Mouse (Mus musculus): ENCODE data around the gene OR5BS1P. TPM values are rescaled to one million over a fixed set of nuclear protein-coding genes. Genes with fewer than 3 reads are reported as not detected.
"Not testable (repeated sequence)": the region's sequence is repeated elsewhere in the genome, so short reads cannot be mapped to it uniquely, and the experiment has no call there.

OR5BS1P gene
- polyA plus RNA-seq, 1 experiment: not detected

- Histone ChIP-seq H3K4me1 (ENCODE audit: control insufficient read depth, insufficient read depth, low read length) (no peaks in the 10 kb centered on the region), H3K27ac (ENCODE audit: insufficient read depth, low read length) (peak overlapping the region; percentile 89; the same call in 1 of the 2 replicates), H3K4me3 (ENCODE audit: insufficient read depth, low read length) (no peak overlapping the region)
- no peak for TF ChIP-seq POLR2A (IDR thresholded peaks at IDR 0.05; ENCODE audit: low read depth, low read length)
- no peak for TF ChIP-seq CTCF (IDR thresholded peaks at IDR 0.05; ENCODE audit: borderline replicate concordance, insufficient read depth, low read length)
Observed at GRCm38 (mm10) chr15:98514146-98514545, 44.5 kb downstream of the OR5BS1P start.

DNA sequence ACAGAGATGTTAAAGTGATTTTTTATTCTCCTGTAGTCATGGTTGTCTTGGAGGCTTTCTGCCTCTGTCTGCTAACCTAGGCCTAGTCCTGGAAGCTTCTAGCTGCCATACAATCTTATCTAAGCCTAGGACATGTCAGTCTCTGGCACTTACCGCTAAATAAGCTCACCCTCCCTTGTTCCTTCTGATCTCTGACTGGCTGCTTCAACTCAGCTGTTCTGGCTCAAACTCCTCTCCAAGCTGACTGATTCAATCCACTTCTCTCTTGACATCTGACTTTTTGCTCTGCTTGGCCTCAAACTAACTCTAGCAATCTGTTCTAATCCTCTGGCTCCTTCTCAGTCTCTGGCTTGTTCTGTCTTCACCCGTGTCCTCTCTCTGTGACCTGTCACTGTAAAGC lies 45.1 kb downstream of the OR5BS1P start:
- not testable (repeated sequence) for H3K27ac ChIP-seq (ENCODE audit: insufficient read depth, low read length); H3K4me1 ChIP-seq (ENCODE audit: control insufficient read depth, insufficient read depth, low read length); H3K4me3 ChIP-seq (ENCODE audit: insufficient read depth, low read length)

GRCm38 (mm10) chr15:98517380-98518355 lies 48.0 kb downstream of the OR5BS1P start:
- no peaks in the 10 kb centered on the region for H3K4me1 ChIP-seq (ENCODE audit: control insufficient read depth, insufficient read depth, low read length)
- H3K4me3 ChIP-seq (ENCODE audit: insufficient read depth, low read length): no peak overlapping the region
- no peak overlapping the region for H3K27ac ChIP-seq (ENCODE audit: insufficient read depth, low read length)
- TF ChIP-seq POLR2A (IDR thresholded peaks at IDR 0.05; ENCODE audit: low read depth, low read length) (no peak), CTCF (IDR thresholded peaks at IDR 0.05; ENCODE audit: borderline replicate concordance, insufficient read depth, low read length) (peak; percentile 67; the same call in 1 of the 2 replicates)

GRCm38 (mm10) chr15:98521245-98521644 lies 51.5 kb downstream of the OR5BS1P start:
- H3K27ac ChIP-seq (ENCODE audit: insufficient read depth, low read length): peak overlapping the region; percentile 25; the same call in 1 of the 2 replicates
- TF ChIP-seq CTCF (IDR thresholded peaks at IDR 0.05; ENCODE audit: borderline replicate concordance, insufficient read depth, low read length) (no peak), POLR2A (IDR thresholded peaks at IDR 0.05; ENCODE audit: low read depth, low read length) (no peak)
- H3K4me3 ChIP-seq (ENCODE audit: insufficient read depth, low read length): no peak overlapping the region
- H3K4me1 ChIP-seq (ENCODE audit: control insufficient read depth, insufficient read depth, low read length): 0 out of 2 replicates have a peak, but pooled peaks cover under 1% of the 10 kb centered on the region

DNA sequence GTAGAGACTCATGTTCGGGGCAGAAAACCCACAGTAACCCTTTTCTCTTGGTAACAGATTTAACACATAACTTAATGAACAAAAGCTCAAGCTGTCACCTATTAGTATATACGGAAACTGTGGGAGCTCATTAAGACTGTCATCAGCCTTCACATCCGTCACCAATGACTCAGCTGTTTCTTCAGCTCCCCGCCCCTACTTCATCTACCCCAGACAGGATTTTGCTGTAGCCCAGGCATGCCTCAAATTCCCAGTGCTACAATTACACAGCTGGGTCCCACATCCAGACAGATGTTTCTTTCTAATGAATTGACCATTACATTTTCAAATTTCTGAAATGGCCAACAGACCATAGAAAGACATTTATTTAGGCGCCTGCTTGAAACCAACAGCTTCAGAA lies 56.4 kb downstream of the OR5BS1P start:
- H3K4me1 ChIP-seq (ENCODE audit: control insufficient read depth, insufficient read depth, low read length): peaks cover 18% of the 10 kb centered on the region
- no peak overlapping the region for H3K4me3 ChIP-seq (ENCODE audit: insufficient read depth, low read length)
- H3K27ac ChIP-seq (ENCODE audit: insufficient read depth, low read length): peak overlapping the region; percentile 94
- TF ChIP-seq POLR2A (IDR thresholded peaks at IDR 0.05; ENCODE audit: low read depth, low read length): no peak
- no peak for TF ChIP-seq CTCF (IDR thresholded peaks at IDR 0.05; ENCODE audit: borderline replicate concordance, insufficient read depth, low read length)

DNA sequence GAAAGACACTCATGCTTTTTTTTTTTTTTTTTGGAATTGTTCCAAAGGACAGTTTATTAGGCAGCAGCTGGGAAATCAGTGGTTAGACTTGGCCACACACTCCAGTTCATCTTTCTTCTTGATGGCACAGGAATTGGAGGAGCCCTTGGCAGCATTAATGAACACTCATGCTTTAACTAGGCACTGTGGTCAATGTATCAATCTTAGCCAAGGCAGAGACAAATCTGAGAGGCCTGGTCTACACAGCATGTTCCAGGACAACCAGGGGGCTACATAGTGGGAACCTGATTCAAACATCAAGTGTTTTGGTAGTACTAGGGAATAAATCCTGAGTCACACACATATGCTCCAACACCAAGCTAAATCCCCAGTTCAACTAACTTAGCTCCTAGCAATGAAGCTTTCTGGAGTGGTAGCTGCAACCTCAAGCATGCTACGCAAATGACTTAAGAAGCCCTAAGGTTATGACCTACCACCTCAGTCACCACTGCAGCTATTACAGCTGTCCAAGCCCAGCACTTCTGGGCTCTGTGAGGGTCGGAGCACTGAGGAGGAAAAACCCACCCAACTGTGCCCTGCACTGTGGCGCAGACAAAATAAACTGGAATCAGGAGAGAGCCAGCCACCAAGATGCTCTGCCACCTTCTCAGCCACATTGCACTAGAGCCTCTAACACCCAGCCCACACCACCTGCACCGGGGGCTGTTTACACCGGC lies 57.5 kb downstream of the OR5BS1P start:
- H3K4me3 ChIP-seq (ENCODE audit: insufficient read depth, low read length): no peak overlapping the region
- TF ChIP-seq CTCF (IDR thresholded peaks at IDR 0.05; ENCODE audit: borderline replicate concordance, insufficient read depth, low read length) (no peak), POLR2A (IDR thresholded peaks at IDR 0.05; ENCODE audit: low read depth, low read length) (no peak)
- peaks cover 18% of the 10 kb centered on the region for H3K4me1 ChIP-seq (ENCODE audit: control insufficient read depth, insufficient read depth, low read length)
- peak overlapping the region; percentile 93 for H3K27ac ChIP-seq (ENCODE audit: insufficient read depth, low read length)

DNA sequence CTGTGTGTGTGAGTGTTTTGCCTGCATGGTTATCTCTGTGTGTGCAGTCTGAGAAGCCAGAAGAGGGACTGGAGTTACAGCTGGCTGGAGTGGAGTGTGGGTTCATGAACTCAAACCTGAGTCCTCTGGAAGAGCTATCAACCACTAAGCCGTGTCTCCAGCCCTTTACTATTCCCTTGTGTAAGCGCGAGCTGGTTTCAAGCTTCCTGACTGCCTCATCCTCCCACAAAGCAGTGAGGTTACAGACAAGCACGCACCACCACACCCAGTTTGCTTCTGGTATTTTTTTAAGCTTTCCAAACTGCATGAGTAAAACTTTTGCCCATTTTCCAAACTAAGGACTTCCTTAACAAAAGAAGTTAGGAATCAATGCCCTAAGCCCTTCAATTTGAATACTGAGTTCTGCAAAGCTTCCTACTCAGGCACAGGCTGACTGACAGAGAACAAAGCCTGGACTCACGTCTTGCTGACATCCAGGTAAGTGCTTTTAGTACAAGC lies 58.4 kb downstream of the OR5BS1P start:
- peak overlapping the region; percentile 93 for H3K27ac ChIP-seq (ENCODE audit: insufficient read depth, low read length)
- no peak overlapping the region for H3K4me3 ChIP-seq (ENCODE audit: insufficient read depth, low read length)
- H3K4me1 ChIP-seq (ENCODE audit: control insufficient read depth, insufficient read depth, low read length): peaks cover 18% of the 10 kb centered on the region
- TF ChIP-seq POLR2A (IDR thresholded peaks at IDR 0.05; ENCODE audit: low read depth, low read length) (no peak), CTCF (IDR thresholded peaks at IDR 0.05; ENCODE audit: borderline replicate concordance, insufficient read depth, low read length) (no peak)

Other genes with a start within 250 kb of the OR5BS1P start
- gene Gm44579, start 248.9 kb upstream of the OR5BS1P start, polyA plus RNA-seq (2011; ENCODE audit: insufficient read length, low read depth, missing spikeins): not detected in 2 replicates
- not detected in 2 replicates for gene Olfr287, start 248.8 kb upstream of the OR5BS1P start, polyA plus RNA-seq (2011; ENCODE audit: insufficient read length, low read depth, missing spikeins)
- gene Olfr286, start 235.4 kb upstream of the OR5BS1P start, polyA plus RNA-seq (2011; ENCODE audit: insufficient read length, low read depth, missing spikeins): not detected in 2 replicates
- not detected in 2 replicates for gene H1fnt, start 212.6 kb upstream of the OR5BS1P start, polyA plus RNA-seq (2011; ENCODE audit: insufficient read length, low read depth, missing spikeins)
- gene Zfp641, start 173.7 kb upstream of the OR5BS1P start, polyA plus RNA-seq (2011; ENCODE audit: insufficient read length, low read depth, missing spikeins): 0.38 and 0.40 TPM in 2 replicates
- not detected in 2 replicates for gene Olfr285, start 152.5 kb upstream of the OR5BS1P start, polyA plus RNA-seq (2011; ENCODE audit: insufficient read length, low read depth, missing spikeins)
- not detected in 2 replicates for gene Olfr284, start 128.9 kb upstream of the OR5BS1P start, polyA plus RNA-seq (2011; ENCODE audit: insufficient read length, low read depth, missing spikeins)
- not detected in 2 replicates for gene Olfr283, start 89.0 kb upstream of the OR5BS1P start, polyA plus RNA-seq (2011; ENCODE audit: insufficient read length, low read depth, missing spikeins)
- gene Olfr282, start 38.7 kb upstream of the OR5BS1P start, polyA plus RNA-seq (2011; ENCODE audit: insufficient read length, low read depth, missing spikeins): not detected in 2 replicates
- gene Olfr281, start 17.3 kb upstream of the OR5BS1P start, polyA plus RNA-seq (2011; ENCODE audit: insufficient read length, low read depth, missing spikeins): not detected in 2 replicates
- gene Lalba, start 12.8 kb downstream of the OR5BS1P start, polyA plus RNA-seq (2011; ENCODE audit: insufficient read length, low read depth, missing spikeins): not detected in 2 replicates
- gene Olfr279, start 22.5 kb downstream of the OR5BS1P start, polyA plus RNA-seq (2011; ENCODE audit: insufficient read length, low read depth, missing spikeins): not detected in 2 replicates
- gene Kansl2, start 64.4 kb downstream of the OR5BS1P start, polyA plus RNA-seq (2011; ENCODE audit: insufficient read length, low read depth, missing spikeins): 91.2 and 117 TPM in 2 replicates
- 36.3 and 40.6 TPM in 2 replicates for gene Ccnt1, start 101.0 kb downstream of the OR5BS1P start, polyA plus RNA-seq (2011; ENCODE audit: insufficient read length, low read depth, missing spikeins)
- gene 4930415O20Rik, start 101.1 kb downstream of the OR5BS1P start, polyA plus RNA-seq (2011; ENCODE audit: insufficient read length, low read depth, missing spikeins): not detected in 2 replicates
- gene Adcy6, start 140.2 kb downstream of the OR5BS1P start, polyA plus RNA-seq (2011; ENCODE audit: insufficient read length, low read depth, missing spikeins): 49.8 and 56.5 TPM in 2 replicates
- gene Cacnb3, start 160.9 kb downstream of the OR5BS1P start, polyA plus RNA-seq (2011; ENCODE audit: insufficient read length, low read depth, missing spikeins): 40.5 and 44.2 TPM in 2 replicates
- 58.8 and 62.4 TPM in 2 replicates for gene Ddx23, start 193.0 kb downstream of the OR5BS1P start, polyA plus RNA-seq (2011; ENCODE audit: insufficient read length, low read depth, missing spikeins)
- 9.6 and 14.3 TPM in 2 replicates for gene Rnd1, start 207.6 kb downstream of the OR5BS1P start, polyA plus RNA-seq (2011; ENCODE audit: insufficient read length, low read depth, missing spikeins)
- 2.7 and 3.2 TPM in 2 replicates for gene Ccdc65, start 238.3 kb downstream of the OR5BS1P start, polyA plus RNA-seq (2011; ENCODE audit: insufficient read length, low read depth, missing spikeins)